Mouse (Mus musculus) left cerebral cortex, adult 2 months (tissue): ENCODE data around the gene Foxk1. TPM values are rescaled to one million over a fixed set of nuclear protein-coding genes. Genes with fewer than 3 reads are reported as not detected.
A peak's percentile ranks its signal among the peaks of the same experiment; 100 is the strongest.

ENCODE experiments used
- DNase-seq, 2 experiments: peaks; one replicate each; pipeline ENCODE4 v3.0.0; 2021 to 2022; ENCODE audit warnings: low spot score in 2 of 2, mixed read lengths in 1 of 2; ENCODE audit errors: extremely low spot score in 1 of 2
- H3K27ac ChIP-seq: fragments of 200-600 bp; 2 replicates; pipeline ENCODE4 v1.8.1; 2022
- H3K4me3 ChIP-seq: fragments of 200-600 bp; 2 replicates; pipeline ENCODE4 v1.8.1; 2022
- CTCF ChIP-seq: fragments of 200-600 bp; IDR thresholded peaks from 2 replicates; pipeline ENCODE4 v1.8.1; 2022; ENCODE audit warnings: antibody characterized with exemption, mild to moderate bottlenecking, moderate library complexity
- intact Hi-C: fragments of 180-260 bp; cut with DNase I; formaldehyde crosslinking; loops from one replicate; pipeline ENCODE4 v1.15.1; 2025
- total RNA-seq, 2 experiments: library from RNA; stranded (reverse); gene quantifications; 2 replicates each; pipeline ENCODE4 v1.2.3; 2021

Gene Foxk1
- total RNA-seq, 2 experiments from 2014 or later, result 40.4 to 46.1 TPM

DNA sequence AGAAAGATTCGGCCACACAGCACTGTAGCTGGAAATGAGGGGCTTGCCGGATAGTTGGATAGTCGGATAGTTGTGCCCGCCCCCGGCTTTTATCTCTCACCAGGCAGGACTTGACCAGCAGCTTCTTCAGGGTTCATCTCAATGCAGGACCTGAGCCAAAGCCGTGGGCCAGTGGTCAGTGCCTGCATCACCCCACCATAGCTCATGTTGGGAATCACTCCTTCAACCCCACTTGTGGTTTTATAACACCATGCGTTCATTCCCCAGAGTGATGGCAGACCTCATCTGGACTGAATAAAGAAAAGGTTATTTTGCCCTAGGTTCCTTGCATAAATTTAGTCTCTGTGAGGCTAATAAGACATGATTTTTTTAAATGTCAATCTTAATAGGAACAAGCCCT is 9.1 kb downstream of the Foxk1 start:
- DNase-seq, result no peak
- H3K4me3 ChIP-seq, result no peak overlapping the region
- no peak overlapping the region for H3K27ac ChIP-seq
- intact Hi-C loops, result no loop called here
- no peak for TF ChIP-seq CTCF

DNA sequence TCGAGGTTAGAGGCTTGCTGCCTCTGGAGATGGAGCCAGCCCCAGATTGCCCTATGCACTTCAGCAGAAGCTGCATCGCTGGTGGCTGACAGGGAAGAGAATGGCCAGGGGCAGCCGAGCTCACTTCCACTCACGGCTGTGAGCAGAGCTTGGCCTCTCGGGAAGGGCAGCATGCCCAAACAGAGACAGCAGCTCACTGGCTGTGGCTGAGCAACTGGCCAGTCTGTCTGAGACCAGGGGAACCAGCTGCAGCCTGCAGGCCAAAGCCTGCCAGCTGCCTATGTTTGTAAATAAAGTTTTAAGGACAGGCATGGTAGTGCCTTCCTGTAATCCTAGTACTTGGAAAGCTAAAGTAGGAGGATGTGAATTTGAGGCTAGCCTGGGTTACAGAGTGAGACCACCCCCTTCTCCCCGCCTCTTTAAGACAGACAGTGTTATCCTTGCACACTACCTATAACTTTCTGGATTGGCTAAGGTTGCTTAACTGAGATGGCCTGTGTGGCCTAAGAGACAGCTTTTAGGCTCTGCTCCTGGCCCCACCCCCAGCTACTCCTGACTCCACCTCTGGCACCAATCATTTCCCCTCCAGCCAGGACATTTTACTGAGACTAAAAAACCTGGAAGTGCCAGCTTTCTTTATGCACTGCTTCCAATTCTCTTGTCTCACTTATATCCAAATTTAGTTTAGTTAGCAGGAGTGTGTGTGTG is 11.5 kb downstream of the Foxk1 start:
- TF ChIP-seq CTCF, result no peak
- intact Hi-C loops, result no loop called here
- Histone ChIP-seq H3K4me3 (no peak overlapping the region), H3K27ac (peak overlapping the region; percentile 28; the same call in 1 of the 2 replicates)
- no peak for DNase-seq

DNA sequence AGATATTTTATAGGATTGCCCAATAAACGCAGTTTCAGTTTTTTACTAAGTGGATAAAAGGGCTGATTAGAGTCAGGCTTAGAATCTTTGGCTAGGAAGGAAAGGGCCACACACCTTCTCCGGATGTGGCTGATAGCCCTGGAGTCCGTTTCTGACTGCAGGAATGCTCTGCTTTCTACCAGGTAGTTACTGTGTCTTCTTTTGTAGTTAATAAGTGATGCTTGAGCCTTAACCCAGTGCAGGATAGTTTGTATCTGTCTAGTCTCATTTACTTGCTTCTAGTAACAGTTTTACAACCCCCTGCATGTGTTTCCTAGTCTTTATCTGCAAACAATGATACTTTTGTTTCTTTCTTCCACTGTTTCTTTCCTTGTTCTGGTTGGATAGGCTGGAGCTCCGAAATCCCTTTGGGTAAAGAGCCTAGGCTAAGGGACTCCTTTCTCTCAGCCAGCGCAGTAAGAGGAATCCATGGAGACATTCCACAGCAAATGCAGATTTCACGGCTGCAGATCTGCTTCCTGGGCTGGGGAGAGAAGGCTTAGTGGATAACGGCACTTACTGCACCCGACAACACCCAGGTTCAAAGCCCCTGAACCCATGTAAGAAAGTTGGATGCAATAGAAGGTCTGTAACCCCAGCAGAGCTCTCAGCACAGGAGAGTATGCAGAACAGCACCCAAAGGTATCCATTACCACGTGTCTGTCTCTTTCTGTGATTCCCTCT is 12.6 kb downstream of the Foxk1 start:
- H3K4me3 ChIP-seq, result no peak overlapping the region
- H3K27ac ChIP-seq, result no peak overlapping the region
- no peak for DNase-seq
- intact Hi-C loops, result no loop called here
- no peak for TF ChIP-seq CTCF

DNA sequence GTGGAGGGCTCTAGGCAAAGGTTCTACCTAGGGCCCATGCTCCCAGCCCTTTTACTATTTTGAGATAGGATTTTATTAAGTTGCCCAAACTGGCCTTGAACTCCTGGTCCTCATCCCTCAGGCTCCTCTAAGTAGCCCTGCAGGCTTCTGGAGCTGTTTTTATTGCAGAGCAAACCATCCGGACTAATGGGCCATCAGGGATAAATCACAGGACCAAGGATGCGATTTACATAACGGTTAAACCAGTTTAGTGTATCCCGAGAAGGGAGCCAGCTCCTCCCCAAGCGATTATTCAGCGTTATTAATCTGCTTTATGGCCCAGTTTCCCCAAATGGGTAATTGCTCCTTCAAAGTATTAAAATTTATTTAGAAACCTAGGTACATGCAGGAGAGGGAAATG is 14.1 kb downstream of the Foxk1 start:
- peak overlapping the region; percentile 42; the same call in 1 of the 2 replicates for H3K27ac ChIP-seq
- TF ChIP-seq CTCF, result no peak
- no peak for DNase-seq
- intact Hi-C loops, result no loop called here
- H3K4me3 ChIP-seq, result no peak overlapping the region

DNA sequence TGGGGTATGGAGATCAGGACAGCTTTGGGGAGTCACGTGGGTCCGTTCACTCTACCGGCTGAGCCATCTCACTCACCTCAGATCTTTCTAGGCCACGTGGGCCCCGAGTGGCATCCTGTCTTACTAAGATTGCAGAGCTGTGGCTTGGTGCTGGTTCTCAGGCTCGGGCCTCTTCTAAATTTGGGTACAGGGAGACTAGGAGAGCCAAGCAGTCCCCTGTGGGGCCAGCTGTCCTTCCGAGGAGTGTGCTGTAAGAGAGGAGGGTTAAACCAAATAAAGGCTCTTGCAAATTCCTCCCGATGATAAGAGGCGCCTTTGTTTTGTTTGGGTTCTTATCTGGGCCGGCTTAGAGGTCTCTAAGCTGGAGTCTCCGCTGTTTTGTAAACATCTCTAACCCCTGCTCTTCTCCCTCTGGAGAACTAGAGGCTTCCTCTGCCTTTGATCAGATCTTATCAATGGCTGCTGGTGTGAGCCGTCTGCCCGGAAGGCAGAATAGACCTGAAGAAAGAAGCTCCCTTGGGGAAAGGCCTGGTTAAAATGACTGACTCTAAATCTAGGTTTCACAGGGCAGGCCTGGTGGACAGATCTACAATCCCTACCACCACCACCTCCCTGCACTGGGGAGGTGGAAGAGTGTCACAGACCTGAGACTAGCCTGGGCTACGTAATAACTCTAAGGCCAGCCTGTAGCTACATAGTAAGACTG is 14.9 kb downstream of the Foxk1 start:
- no peak for TF ChIP-seq CTCF
- no peak overlapping the region for H3K4me3 ChIP-seq
- intact Hi-C loops, result no loop called here
- no peak for DNase-seq
- H3K27ac ChIP-seq, result peak overlapping the region; percentile 53

DNA sequence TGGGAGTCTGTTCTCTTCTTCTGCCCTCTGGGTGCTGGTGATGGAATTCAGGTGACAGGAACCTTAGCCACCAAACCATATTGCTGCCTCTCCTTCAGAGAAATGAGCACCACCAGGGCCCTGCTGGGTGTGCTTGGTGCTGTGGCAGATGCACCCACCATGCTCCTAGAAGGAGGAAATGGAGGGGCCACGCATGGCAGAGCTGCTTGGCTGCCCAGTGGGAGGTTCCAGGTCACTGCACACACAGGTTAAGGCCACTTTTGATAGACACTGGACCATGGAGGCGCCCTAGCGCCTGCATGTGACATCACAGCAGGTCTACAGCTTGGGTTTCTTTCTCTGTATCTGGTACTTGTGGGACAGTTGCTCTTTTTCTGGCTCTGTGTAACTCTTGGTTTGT is 15.8 kb downstream of the Foxk1 start:
- intact Hi-C loops, result no loop called here
- no peak for DNase-seq
- TF ChIP-seq CTCF, result no peak
- H3K27ac ChIP-seq, result no peak overlapping the region; the same call in 1 of the 2 replicates
- no peak overlapping the region for H3K4me3 ChIP-seq

DNA sequence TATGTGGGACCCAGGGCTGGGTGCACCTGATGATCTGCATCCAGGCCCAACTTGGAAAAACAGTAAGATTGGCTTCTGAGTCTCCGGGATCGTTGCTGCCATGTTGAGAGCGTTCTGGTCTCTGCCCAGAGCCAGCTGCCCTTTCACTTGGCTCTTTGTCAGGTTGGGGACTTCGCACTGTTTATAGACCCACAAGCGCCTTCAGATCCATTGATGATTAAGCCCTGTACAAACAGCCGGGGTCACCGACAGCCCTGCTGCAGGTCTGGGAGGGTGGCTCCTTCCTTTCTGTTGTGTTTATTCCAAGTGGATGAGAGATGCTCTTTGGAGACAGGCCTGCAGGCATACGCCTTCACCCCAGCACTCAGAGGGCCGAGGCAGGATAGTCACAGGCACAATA is 16.6 kb downstream of the Foxk1 start:
- no peak for DNase-seq
- no peak for TF ChIP-seq CTCF
- intact Hi-C loops, result no loop called here
- no peak overlapping the region for H3K27ac ChIP-seq
- H3K4me3 ChIP-seq, result no peak overlapping the region

DNA sequence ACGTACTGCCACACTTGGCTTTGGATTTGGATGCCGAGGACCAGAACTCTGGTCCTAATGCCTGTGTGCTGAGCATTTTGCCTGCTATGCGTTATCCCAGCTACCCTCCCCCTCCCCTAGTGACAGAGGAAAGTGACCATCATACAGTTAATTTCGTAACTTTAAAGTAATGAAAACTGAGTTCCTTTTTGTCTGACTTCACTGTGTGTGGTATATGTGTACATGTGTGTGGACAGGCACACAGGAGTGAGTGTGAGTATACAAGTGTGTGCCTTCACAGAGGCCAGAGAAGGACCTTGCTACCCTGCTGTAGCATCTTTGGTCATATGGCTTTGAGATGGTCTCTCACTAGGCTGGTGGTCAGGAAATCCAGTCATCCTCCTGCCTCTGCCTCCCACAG is 17.1 kb downstream of the Foxk1 start:
- no peak overlapping the region for H3K27ac ChIP-seq
- no peak overlapping the region for H3K4me3 ChIP-seq
- TF ChIP-seq CTCF, result no peak
- DNase-seq, result no peak
- intact Hi-C loops, result no loop called here

DNA sequence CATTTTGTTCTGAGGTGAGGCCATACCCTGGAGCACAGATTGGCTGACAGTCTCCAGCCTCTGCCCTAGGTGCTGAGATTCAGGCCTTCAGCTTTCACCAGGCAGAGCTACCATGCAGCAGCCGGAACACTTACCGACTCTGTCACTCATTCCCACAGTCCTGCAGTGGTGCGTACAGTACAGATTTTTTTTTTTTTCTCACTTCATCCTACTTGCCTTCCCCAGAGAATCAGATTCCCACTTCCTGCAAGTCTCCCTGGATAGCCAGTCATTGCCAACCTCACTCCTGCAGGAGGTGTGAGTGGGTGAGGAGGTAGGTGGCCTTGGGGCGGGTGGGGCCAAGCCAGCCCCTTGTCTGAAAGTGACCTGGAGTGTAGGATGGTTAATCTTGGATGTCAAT is 19.0 kb downstream of the Foxk1 start:
- intact Hi-C loops, result no loop called here
- TF ChIP-seq CTCF, result no peak
- Histone ChIP-seq H3K4me3 (no peak overlapping the region), H3K27ac (peak overlapping the region; percentile 61)
- DNase-seq, result no peak

DNA sequence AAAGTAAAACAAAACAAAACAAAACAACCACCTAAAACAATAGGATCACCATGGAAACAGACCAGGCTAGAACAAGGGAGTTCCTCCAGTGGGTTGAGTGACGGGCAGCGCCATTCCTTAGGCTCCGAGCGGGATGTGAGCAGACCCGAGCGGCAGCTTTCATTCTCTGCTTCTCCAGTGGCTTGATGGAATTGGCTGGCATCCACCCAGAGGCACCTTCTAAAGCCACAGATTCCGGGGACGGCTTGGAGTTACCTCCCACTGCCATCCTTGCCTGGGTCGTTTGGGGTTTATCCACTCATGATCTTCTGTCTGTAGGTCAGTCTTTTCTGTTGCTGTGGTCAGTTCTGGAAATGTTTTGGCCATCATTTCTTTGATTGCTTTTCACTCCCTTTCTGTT is 19.6 kb downstream of the Foxk1 start:
- Histone ChIP-seq H3K27ac (peak overlapping the region; percentile 61; the same call in 1 of the 2 replicates), H3K4me3 (no peak overlapping the region)
- intact Hi-C loops, result no loop called here
- no peak for TF ChIP-seq CTCF
- DNase-seq, result no peak

DNA sequence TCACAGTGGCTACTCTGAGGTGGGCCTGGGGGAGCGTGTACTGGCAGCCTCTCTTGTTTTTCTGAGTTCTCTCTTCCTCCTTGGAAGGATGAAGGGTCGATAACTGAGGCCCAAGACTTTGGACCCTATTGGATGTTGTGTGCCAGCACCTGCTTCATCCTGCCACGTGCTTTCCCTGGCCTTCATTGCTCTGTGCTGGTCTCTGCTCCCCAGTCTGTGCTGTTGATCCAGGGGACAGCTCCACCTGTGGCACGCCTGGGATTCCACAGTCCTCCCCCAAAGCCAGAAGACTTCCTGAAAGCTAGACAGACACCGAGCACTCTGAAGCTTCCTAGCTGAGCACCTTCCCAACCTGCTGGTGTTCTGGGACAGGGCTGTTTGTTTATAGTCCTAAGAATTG is 20.6 kb downstream of the Foxk1 start:
- TF ChIP-seq CTCF, result no peak
- no peak for DNase-seq
- intact Hi-C loops, result no loop called here
- Histone ChIP-seq H3K27ac (no peak overlapping the region), H3K4me3 (no peak overlapping the region)

DNA sequence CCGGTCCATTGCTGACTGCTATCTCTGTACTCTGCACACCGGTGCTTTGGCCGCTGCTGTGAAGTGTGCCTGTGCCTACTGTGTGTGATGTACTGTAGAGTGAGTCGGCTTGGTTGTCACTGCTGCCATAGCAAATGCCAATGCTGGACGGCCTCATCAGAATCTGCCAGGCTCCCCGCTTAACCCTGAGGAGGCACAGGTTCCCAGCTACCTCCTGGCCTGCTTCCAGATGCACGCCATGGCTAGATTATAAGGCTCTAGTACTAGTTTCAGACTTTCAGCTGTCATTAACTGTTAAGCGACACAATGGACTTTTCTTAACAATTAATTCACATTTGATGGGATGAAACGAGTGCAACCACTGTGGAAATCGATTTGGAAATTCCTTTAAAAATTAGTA is 21.8 kb downstream of the Foxk1 start:
- DNase-seq, result no peak
- intact Hi-C loops, result no loop called here
- TF ChIP-seq CTCF, result no peak
- no peak overlapping the region for H3K27ac ChIP-seq
- no peak overlapping the region for H3K4me3 ChIP-seq
